Mouse (Mus musculus) forebrain, embryonic 11.5 days (tissue): ENCODE data around the gene Polr3h. TPM values are rescaled to one million over a fixed set of nuclear protein-coding genes. Genes with fewer than 3 reads are reported as not detected.

Source experiments
- ATAC-seq: fragments of 200-750 bp; cut with Nextera tagmentation; replicated peaks from 2 replicates; pipeline ENCODE4 v1.8.0; 2017; ENCODE audit warnings: moderate TSS enrichment; ENCODE audit not compliant: low FRiP score
- DNase-seq: peaks from one replicate; pipeline ENCODE4 v3.0.0-alpha.2; 2017; ENCODE audit warnings: low spot score
- H3K27ac ChIP-seq: fragments of 300-500 bp; sonication (generic); 2 replicates; pipeline ENCODE4 v1.5.1; 2014; ENCODE audit warnings: low read depth, low read length
- H3K27me3 ChIP-seq: fragments of 300-500 bp; sonication (generic); 2 replicates; pipeline ENCODE4 v1.6.1; 2014; ENCODE audit warnings: mild to moderate bottlenecking, low read length, mixed read lengths; ENCODE audit not compliant: control insufficient read depth, insufficient read depth
- H3K36me3 ChIP-seq: fragments of 300-500 bp; sonication (generic); 2 replicates; pipeline ENCODE4 v1.6.1; 2014; ENCODE audit warnings: mild to moderate bottlenecking, low read length, moderate library complexity, mixed read lengths; ENCODE audit not compliant: control insufficient read depth, insufficient read depth
- H3K4me1 ChIP-seq: fragments of 300-500 bp; sonication (generic); replicated peaks from 2 replicates; pipeline ENCODE4 v1.6.1; 2014; ENCODE audit warnings: low read length, mixed read lengths; ENCODE audit not compliant: control insufficient read depth, insufficient read depth
- H3K4me2 ChIP-seq: fragments of 300-500 bp; sonication (generic); 2 replicates; pipeline ENCODE4 v1.6.1; 2014; ENCODE audit warnings: low read depth, mild to moderate bottlenecking, low read length, moderate library complexity, mixed read lengths; ENCODE audit not compliant: severe bottlenecking
- H3K4me3 ChIP-seq: fragments of 300-500 bp; sonication (generic); 2 replicates; pipeline ENCODE4 v1.5.1; 2014; ENCODE audit warnings: low read depth, low read length
- H3K9ac ChIP-seq: fragments of 300-500 bp; sonication (generic); 2 replicates; pipeline ENCODE4 v1.6.1; 2014; ENCODE audit warnings: low read length
- H3K9me3 ChIP-seq: fragments of 300-500 bp; sonication (generic); 2 replicates; pipeline ENCODE4 v1.6.1; 2016; ENCODE audit warnings: low read length, mixed read lengths; ENCODE audit not compliant: control insufficient read depth
- WGBS: fragments of 180-500 bp; shearing (Covaris S2); extraction: QIAGEN DNeasy Blood & Tissue Kit; methylation state at CpG from one replicate; pipeline ENCODE4 v1.1.7; 2014; 5-methylcytosine and 5-hydroxymethylcytosine counted together
- polyA plus RNA-seq: library from polyadenylated mRNA; unstranded; fragments of >200 nt; fragmentation: Nextera tagmentation; extraction: Ambion mirVana; gene quantifications from 2 replicates; pipeline ENCODE4 v1.2.1, GENCODE M21; 2014

Polr3h gene
- polyA plus RNA-seq, 1 experiment from 2014 or later, result 65.1 TPM

DNA sequence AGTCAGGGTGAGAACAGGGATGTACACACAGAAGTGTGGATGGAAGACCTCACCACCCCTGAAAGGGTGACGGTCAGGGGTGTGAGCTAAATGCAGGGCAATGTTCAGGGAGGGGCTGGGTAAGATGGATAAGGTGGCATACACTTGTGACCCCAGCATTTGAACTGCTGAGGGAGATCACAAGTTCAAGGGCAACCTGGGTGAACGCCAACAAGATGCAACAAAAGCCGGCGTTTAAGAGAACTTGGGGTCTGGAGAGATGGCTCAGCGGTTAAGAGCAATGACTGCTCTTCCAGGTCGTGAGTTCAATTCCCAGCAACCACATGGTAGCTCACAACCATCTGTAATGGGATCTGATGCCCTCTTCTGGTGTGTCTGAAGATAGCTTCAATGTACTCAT is 28.7 kb upstream of the Polr3h start:
- no peaks in the 10 kb centered on the region for H3K27me3 ChIP-seq
- H3K27ac ChIP-seq, result no peak overlapping the region
- no peaks in the 10 kb centered on the region; the same call in 1 of the 2 replicates for H3K36me3 ChIP-seq
- ATAC-seq (no peak), DNase-seq (peak; percentile 37)
- WGBS, result 91% methylated on average over 6 of the region's 6 CpGs
- no peak overlapping the region for H3K4me3 ChIP-seq
- H3K4me2 ChIP-seq, result no peak overlapping the region
- H3K9ac ChIP-seq, result no peak overlapping the region
- H3K4me1 ChIP-seq, result no peaks in the 10 kb centered on the region
- H3K9me3 ChIP-seq, result no peaks in the 10 kb centered on the region

DNA sequence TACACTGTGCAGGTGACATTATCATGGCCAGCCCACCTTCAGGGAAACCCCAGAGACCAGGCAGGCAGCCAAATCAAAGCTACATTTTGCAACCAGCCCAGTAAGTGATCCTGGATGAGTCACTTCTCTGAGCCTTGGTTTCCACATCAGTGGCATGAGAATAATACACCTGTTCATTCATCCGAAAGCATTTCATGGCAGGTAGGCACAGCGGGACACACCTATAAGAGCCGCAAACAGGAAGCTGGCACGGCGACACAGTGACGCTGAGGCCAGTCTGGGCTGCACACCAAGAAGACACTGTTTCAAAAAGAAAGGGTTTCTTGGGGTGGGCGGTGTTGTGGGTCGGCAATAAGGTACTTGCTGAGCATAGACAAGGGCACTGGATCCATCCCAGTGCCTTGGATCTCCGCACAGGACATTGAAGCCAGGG is 28.1 kb upstream of the Polr3h start:
- no peaks in the 10 kb centered on the region for H3K9me3 ChIP-seq
- no peaks in the 10 kb centered on the region for H3K4me1 ChIP-seq
- ATAC-seq (no peak), DNase-seq (no peak)
- H3K4me2 ChIP-seq, result no peak overlapping the region
- H3K9ac ChIP-seq, result no peak overlapping the region
- H3K27ac ChIP-seq, result no peak overlapping the region
- no peaks in the 10 kb centered on the region; the same call in 1 of the 2 replicates for H3K36me3 ChIP-seq
- no peaks in the 10 kb centered on the region for H3K27me3 ChIP-seq
- H3K4me3 ChIP-seq, result no peak overlapping the region
- WGBS, result 95% methylated on average over 9 of the region's 9 CpGs

DNA sequence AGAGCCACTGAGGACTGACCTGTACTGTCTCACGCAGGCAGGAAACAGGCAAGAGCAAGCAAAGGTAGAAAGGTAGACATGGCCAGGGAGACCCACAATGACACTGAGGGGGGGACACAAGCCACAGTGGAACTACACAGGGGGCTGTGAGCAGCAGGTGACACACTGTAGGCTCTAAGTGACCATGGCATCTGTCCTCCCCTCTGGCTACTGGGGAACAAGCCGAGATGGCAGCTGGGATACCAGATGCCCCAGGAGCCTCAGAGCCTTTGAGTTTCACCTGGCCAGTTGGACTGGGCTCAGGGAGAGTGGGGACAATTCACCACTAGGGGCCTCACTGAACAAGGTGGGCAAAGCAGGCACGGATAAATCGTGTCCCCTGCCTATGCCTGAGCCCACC is 26.3 kb upstream of the Polr3h start:
- DNase-seq (peak; percentile 42), ATAC-seq (no peak)
- no peak overlapping the region for H3K27ac ChIP-seq
- no peaks in the 10 kb centered on the region; the same call in 1 of the 2 replicates for H3K36me3 ChIP-seq
- H3K9ac ChIP-seq, result no peak overlapping the region; the same call in 1 of the 2 replicates
- no peaks in the 10 kb centered on the region for H3K27me3 ChIP-seq
- no peak overlapping the region for H3K4me2 ChIP-seq
- WGBS, result 91% methylated on average over 4 of the region's 4 CpGs
- no peaks in the 10 kb centered on the region for H3K4me1 ChIP-seq
- H3K4me3 ChIP-seq, result no peak overlapping the region
- no peaks in the 10 kb centered on the region for H3K9me3 ChIP-seq

DNA sequence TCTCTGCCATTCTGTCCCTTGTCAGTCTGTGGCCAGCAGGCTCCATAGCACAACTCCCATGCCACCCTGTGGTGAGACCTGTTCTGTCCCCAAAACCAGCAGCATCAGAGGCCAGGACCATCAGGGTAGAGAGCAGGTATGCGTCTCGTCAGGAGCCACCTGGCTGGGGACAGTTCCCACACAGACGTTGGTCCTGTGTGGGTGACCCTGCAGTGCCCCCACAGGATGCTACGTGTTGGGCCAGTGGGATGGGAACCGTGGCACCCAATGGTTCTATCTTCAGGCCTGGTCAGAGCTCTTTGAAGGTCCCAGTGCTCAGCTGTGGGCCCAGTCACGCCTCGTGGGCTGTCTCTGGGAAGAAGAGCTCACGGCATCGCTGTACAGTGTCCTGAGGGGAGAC is 25.1 kb upstream of the Polr3h start:
- Histone ChIP-seq H3K4me2 (no peak overlapping the region), H3K4me1 (no peaks in the 10 kb centered on the region), H3K4me3 (no peak overlapping the region), H3K27ac (no peak overlapping the region), H3K36me3 (no peaks in the 10 kb centered on the region; the same call in 1 of the 2 replicates), H3K27me3 (no peaks in the 10 kb centered on the region), H3K9me3 (no peaks in the 10 kb centered on the region), H3K9ac (no peak overlapping the region)
- ATAC-seq, result no peak
- WGBS, result 92% methylated on average over 9 of the region's 9 CpGs
- DNase-seq, result peak; percentile 42

DNA sequence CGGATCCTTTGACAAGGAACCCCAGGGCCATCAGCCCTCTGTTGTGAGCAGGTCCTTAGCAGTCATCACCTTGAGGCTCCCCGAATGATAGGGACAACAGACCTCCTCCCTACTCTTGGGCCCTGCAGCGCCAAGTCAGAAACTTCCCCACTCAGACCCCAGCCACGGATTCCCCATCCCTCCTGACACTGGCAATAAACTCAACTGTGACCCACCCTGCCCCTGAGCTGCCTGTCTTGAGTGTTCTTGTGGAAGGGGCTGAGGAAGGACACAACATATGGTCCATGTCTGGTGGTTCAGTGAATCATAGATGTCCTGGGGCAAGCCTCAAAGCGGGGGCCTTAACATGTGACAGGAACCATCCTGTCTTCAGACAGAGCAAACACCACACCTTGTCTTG is 24.7 kb upstream of the Polr3h start:
- Histone ChIP-seq H3K27ac (no peak overlapping the region), H3K9me3 (no peaks in the 10 kb centered on the region)
- 87% methylated on average over 5 of the region's 5 CpGs for WGBS

DNA sequence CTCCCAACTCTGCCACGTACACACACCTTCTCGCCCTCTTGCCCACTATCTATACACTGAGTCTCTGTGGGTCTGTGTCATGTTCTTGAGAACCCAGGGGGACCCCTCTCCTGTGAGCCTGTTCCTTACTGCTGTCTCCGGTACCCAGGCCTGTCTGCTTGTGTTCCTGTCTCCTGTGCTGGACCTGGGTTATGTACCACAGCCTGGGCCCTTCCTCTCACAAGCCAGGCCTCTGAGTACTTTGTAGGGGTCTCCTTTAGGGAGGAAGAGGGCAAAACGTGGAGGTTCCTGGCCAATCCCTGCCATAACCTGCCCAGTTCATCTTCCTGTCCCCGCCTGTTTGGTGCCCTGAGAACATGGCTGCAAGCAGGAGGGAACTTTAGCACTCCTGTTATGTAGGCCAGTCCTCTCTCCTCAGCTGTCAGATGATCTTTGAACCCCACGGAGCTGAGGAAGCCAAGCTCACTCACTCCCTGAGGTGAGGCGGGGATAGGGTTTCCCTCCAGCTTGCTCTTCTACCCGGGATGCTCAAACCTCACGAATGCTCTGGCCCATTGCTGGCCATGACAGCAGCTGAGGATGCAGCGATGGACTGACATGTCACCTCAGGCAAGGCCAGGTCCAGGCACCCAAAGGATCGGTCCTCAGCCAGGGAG is 23.6 kb upstream of the Polr3h start:
- ATAC-seq (no peak), DNase-seq (peak; percentile 43)
- H3K4me1 ChIP-seq, result no peaks in the 10 kb centered on the region
- H3K9ac ChIP-seq, result no peak overlapping the region
- no peaks in the 10 kb centered on the region for H3K9me3 ChIP-seq
- no peak overlapping the region for H3K4me3 ChIP-seq
- 75% methylated on average over 11 of the region's 11 CpGs for WGBS
- H3K4me2 ChIP-seq, result no peak overlapping the region
- no peak overlapping the region for H3K27ac ChIP-seq
- no peaks in the 10 kb centered on the region for H3K27me3 ChIP-seq
- H3K36me3 ChIP-seq, result no peaks in the 10 kb centered on the region

More for the DNA sequence above, 24.7 kb upstream of the Polr3h start:
- Histone ChIP-seq H3K9ac (no peak overlapping the region), H3K4me1 (no peaks in the 10 kb centered on the region), H3K4me3 (no peak overlapping the region), H3K27me3 (no peaks in the 10 kb centered on the region), H3K4me2 (no peak overlapping the region), H3K36me3 (no peaks in the 10 kb centered on the region; the same call in 1 of the 2 replicates)
- ATAC-seq (no peak), DNase-seq (no peak)

DNA sequence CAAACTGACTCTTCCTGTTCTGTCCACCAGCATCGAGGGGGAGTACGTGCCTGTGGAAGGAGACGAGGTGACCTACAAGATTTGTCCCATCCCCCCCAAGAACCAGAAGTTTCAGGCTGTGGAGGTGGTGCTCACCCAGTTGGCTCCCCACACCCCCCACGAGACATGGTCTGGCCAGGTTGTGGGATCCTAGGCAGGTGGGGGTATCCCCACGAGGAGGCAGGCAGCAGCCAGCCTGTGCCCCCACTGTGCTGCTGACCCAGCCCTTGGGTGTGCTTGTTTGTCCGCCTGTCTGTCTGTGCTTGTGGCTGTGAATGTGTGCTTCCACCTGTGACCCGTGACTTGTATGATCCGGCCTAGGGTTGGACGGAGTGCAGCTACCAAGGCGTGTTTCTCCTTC is 23.0 kb upstream of the Polr3h start:
- H3K27me3 ChIP-seq, result no peaks in the 10 kb centered on the region
- H3K9me3 ChIP-seq, result no peaks in the 10 kb centered on the region
- WGBS, result 85% methylated on average over 10 of the region's 10 CpGs
- H3K4me3 ChIP-seq, result no peak overlapping the region
- no peak for ATAC-seq
- no peak overlapping the region for H3K9ac ChIP-seq
- no peak overlapping the region for H3K27ac ChIP-seq
- H3K4me1 ChIP-seq, result no peaks in the 10 kb centered on the region
- no peak for DNase-seq
- no peak overlapping the region for H3K4me2 ChIP-seq
- H3K36me3 ChIP-seq, result no peaks in the 10 kb centered on the region

DNA sequence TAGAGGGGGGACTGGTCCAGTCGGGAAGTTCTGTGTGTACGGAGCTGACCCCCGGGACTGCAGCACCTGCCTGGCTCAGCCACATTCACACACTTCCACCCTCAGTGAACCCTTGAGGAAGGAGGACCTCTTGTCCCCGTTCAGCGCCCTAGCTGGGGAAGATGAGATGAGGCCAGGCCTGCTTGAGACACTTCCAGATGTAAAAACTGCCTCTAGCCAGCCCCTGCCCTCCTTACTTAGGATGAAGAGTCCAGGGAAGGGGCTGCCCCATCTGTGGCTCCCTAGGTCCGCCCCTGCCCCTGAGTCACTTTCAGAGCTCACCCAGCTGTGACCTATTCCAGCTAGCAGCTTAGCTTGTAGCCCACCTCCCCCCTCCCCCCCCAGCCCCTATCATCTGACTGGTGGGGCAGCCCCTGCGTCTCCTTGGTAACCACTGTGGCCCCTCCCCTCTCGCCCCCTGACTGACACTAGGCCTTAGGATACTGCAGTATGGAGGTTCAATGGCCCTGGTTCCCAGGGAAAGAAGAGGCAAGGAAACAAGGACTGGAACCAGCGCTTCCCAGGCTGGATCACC is 17.2 kb upstream of the Polr3h start:
- Histone ChIP-seq H3K36me3 (no peaks in the 10 kb centered on the region), H3K4me2 (no peak overlapping the region), H3K9me3 (no peaks in the 10 kb centered on the region), H3K9ac (peak overlapping the region; percentile 43; the same call in 1 of the 2 replicates), H3K27me3 (no peaks in the 10 kb centered on the region), H3K4me3 (no peak overlapping the region), H3K27ac (0 out of 2 replicates have a peak overlapping the region, but pooled peaks have one; percentile 21), H3K4me1 (peaks cover 7% of the 10 kb centered on the region; the same call in 1 of the 2 replicates)
- DNase-seq, result peak; percentile 79
- ATAC-seq, result peak; percentile 58; the same call in 1 of the 2 replicates
- 8% methylated on average over 9 of the region's 9 CpGs for WGBS

DNA sequence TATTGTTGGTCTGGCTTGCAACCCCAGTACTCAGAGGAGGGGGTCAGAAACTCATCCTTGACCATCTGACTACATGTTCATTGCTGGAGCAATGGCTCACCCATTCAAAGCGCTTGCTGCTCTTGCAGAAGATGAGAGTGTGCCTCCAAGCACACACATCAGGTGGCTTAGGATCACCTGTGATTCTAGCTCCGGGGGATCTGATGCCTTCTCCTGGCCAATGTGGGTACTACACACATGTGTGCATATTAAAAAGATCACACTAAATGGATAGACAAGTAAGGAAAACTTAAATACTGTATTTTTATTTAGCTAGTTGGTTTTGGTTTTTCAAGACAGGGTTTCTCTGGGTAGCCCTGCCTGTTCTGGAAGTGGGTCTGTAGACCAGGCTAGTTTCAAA is 15.0 kb upstream of the Polr3h start:
- no peaks in the 10 kb centered on the region for H3K9me3 ChIP-seq
- WGBS, result 93% methylated on average over 2 of the region's 2 CpGs
- H3K27ac ChIP-seq, result no peak overlapping the region
- no peaks in the 10 kb centered on the region; the same call in 1 of the 2 replicates for H3K27me3 ChIP-seq
- no peaks in the 10 kb centered on the region for H3K36me3 ChIP-seq
- H3K4me3 ChIP-seq, result no peak overlapping the region
- DNase-seq (no peak), ATAC-seq (no peak)
- no peak overlapping the region for H3K9ac ChIP-seq
- H3K4me2 ChIP-seq, result no peak overlapping the region
- H3K4me1 ChIP-seq, result peaks cover 17% of the 10 kb centered on the region
